ENCODE assay signal across 13 mouse cellular contexts in the genomic region with DNA sequence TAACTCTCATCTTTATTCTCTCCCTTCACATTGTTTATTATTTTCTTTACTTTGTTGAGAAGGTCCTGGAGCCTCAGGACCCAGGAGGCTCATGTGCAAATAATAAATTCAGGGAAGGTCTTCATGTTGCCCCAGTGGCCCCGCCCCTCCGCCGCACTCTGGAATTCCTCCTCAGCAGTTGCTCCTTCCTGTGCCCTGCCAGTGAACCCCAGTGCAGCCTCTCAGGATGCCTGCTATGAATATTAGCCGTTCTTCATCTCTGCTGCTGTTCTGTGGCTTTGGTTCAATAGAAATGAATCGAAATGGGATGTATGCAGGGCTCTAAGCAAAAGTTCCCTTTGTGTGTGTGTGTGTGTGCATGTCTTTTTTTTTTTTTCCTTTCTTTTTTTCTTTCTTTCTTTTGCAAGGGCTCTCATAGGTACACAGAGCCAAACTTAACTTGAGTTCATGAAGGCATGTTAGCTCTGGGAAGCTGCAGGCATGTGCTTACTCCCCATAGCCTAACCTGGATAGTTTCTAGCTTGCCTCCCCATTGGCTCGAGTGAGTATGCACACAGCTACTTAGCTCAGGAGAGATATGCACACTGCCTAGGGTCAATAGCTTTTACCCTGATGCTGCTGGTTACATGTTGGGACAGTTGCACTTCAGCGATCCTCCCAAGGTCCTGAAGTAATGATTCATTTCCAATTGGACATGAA.
DNase-seq lines count a peak whose midpoint lies in the region; ATAC-seq and TF ChIP-seq lines count a peak whose summit lies in the region.
"Had no signal": no experiment of that assay in that cellular context is flagged by ENCODE, and none has a peak within 500 bp of the region (broad histone marks: within the 10 kb centered on the region; RNA-seq: fewer than 3 reads in every experiment).

No protein-coding gene starts in this region.

- no peak overlapping the region for H3K4me2 ChIP-seq in lung, embryonic 14.5 days
- no peak overlapping the region for H3K4me2 ChIP-seq in neural tube, embryonic 11.5 days (ENCODE audit: low read depth)
- H3K4me2 ChIP-seq: neural tube, embryonic 12.5 days had no signal

- intact Hi-C loops in gastrocnemius, adult 2 months (cut with DNase I) = no loop called here
- intact Hi-C loops in gastrocnemius, postnatal 36 days (cut with DNase I) = no loop called here

- no peak overlapping the region for H3K9ac ChIP-seq in lung, embryonic 14.5 days
- no peak overlapping the region for H3K9ac ChIP-seq in neural tube, embryonic 11.5 days (ENCODE audit: low read length)
- H3K9ac ChIP-seq: liver, embryonic 14.5 days; neural tube, embryonic 12.5 days had no signal

- no peaks in the 10 kb centered on the region for H3K36me3 ChIP-seq in lung, embryonic 14.5 days (ENCODE audit: insufficient read depth)
- H3K36me3 ChIP-seq in neural tube, embryonic 11.5 days (ENCODE audit: control insufficient read depth, insufficient read depth, low read length) = no peaks in the 10 kb centered on the region
- H3K36me3 ChIP-seq: G1E; neural tube, embryonic 12.5 days had no signal

- peak overlapping the region; percentile 35; the same call in 1 of the 2 replicates for H3K27ac ChIP-seq in gastrocnemius, adult 2 months
- no peak overlapping the region; the same call in 1 of the 2 replicates for H3K27ac ChIP-seq in lung, embryonic 14.5 days (ENCODE audit: low read depth)
- H3K27ac ChIP-seq in neural tube, embryonic 11.5 days (ENCODE audit: low read depth, low read length) = 0 out of 2 replicates have a peak overlapping the region, but pooled peaks have one; percentile 63
- H3K27ac ChIP-seq: liver, embryonic 14.5 days; neural tube, embryonic 12.5 days had no signal

- H3K27me3 ChIP-seq in lung, embryonic 14.5 days (ENCODE audit: insufficient read depth, low read length) = no peaks in the 10 kb centered on the region
- no peaks in the 10 kb centered on the region for H3K27me3 ChIP-seq in neural tube, embryonic 11.5 days (ENCODE audit: control insufficient read depth, insufficient read depth, low read length)
- H3K27me3 ChIP-seq: neural tube, embryonic 12.5 days had no signal

- H3K4me1 ChIP-seq in lung, embryonic 14.5 days (ENCODE audit: insufficient read depth) = peaks cover 12% of the 10 kb centered on the region
- peaks cover 9% of the 10 kb centered on the region for H3K4me1 ChIP-seq in neural tube, embryonic 11.5 days (ENCODE audit: control insufficient read depth, insufficient read depth, low read length)
- H3K4me1 ChIP-seq: neural tube, embryonic 12.5 days had no signal

- no peak overlapping the region for H3K4me3 ChIP-seq in gastrocnemius, adult 2 months
- H3K4me3 ChIP-seq in lung, embryonic 14.5 days (ENCODE audit: low read depth, low read length) = no peak overlapping the region
- no peak overlapping the region for H3K4me3 ChIP-seq in neural tube, embryonic 11.5 days (ENCODE audit: low read depth, low read length)
- H3K4me3 ChIP-seq: neural tube, embryonic 12.5 days had no signal

- TF ChIP-seq CTCF in gastrocnemius, adult 2 months (IDR thresholded peaks at IDR 0.05) = no peak
- TF ChIP-seq CTCF in lung, embryonic 14.5 days (IDR thresholded peaks at IDR 0.05; ENCODE audit: low read depth) = no peak

- H3K9me3 ChIP-seq in lung, embryonic 14.5 days (ENCODE audit: low read depth, low read length) = no peaks in the 10 kb centered on the region
- H3K9me3 ChIP-seq in neural tube, embryonic 11.5 days (ENCODE audit: control insufficient read depth, low read length) = no peaks in the 10 kb centered on the region
- H3K9me3 ChIP-seq: G1E; neural tube, embryonic 12.5 days had no signal

- WGBS in lung, embryonic 14.5 days = 22% methylated on average over 7 of the region's 7 CpGs
- 48% methylated on average over 7 of the region's 7 CpGs for WGBS in neural tube, embryonic 11.5 days

- DNase-seq in gastrocnemius, adult 2 months = no peak
- no peak for DNase-seq in gastrocnemius, postnatal 36 days
- DNase-seq in lung, embryonic 14.5 days = peak; percentile 57
- no peak for DNase-seq in lung, postnatal 36 days
- peak; percentile 36 for DNase-seq in forelimb bud, embryonic 11.5 days (ENCODE audit: low read depth, low spot score)
- peak; percentile 64 for DNase-seq in neural tube, embryonic 11.5 days (ENCODE audit: low spot score)
- no peak for DNase-seq in adrenal gland, adult 8-10 months
- DNase-seq: cerebellum, postnatal 36 days had no signal

- peak; percentile 70; the same call in 1 of the 2 replicates for ATAC-seq in lung, embryonic 14.5 days (ENCODE audit: insufficient read depth)
- no peak for ATAC-seq in neural tube, embryonic 11.5 days (ENCODE audit: insufficient read depth, low FRiP score, low TSS enrichment)
- ATAC-seq in cerebellum, adult (ENCODE audit: insufficient number of reproducible peaks, low FRiP score, low TSS enrichment) = no peak
- ATAC-seq: forebrain, embryonic 14.5 days had no signal

Comparison
In these comparisons a context has a peak if more than half of its experiments do, and no peak if none do; other contexts are left out.
1. DNase-seq: peak in lung, embryonic 14.5 days (single experiment), forelimb bud, embryonic 11.5 days (single experiment) and neural tube, embryonic 11.5 days (single experiment); none in gastrocnemius, adult 2 months (single experiment), gastrocnemius, postnatal 36 days (0 of 2), lung, postnatal 36 days (single experiment) and adrenal gland, adult 8-10 months (single experiment).